Mouse (Mus musculus) G1E (cell line): Measurements from ENCODE around the gene 4930578C19Rik. TPM values are rescaled to one million over a fixed set of nuclear protein-coding genes. Genes with fewer than 3 reads are reported as not detected.

Source experiments
- ATAC-seq: 2 replicates; pipeline ENCODE4 v1.8.0; 2016; ENCODE audit warnings: mild to moderate bottlenecking; ENCODE audit not compliant: insufficient number of reproducible peaks, poor library complexity, low FRiP score, severe bottlenecking; ENCODE audit errors: extremely low read depth
- DNase-seq: peaks from one replicate; pipeline ENCODE4 v3.0.0; 2012; ENCODE audit warnings: low spot score
- H3K27me3 ChIP-seq: 2 replicates; pipeline ENCODE4 v1.6.1; 2012; ENCODE audit warnings: mild to moderate bottlenecking, low read length, inconsistent platforms; ENCODE audit not compliant: insufficient read depth
- H3K36me3 ChIP-seq: replicated peaks from 2 replicates; pipeline ENCODE3; 2012; ENCODE audit warnings: mild to moderate bottlenecking, inconsistent platforms
- H3K4me1 ChIP-seq: 2 replicates; pipeline ENCODE4 v1.6.1; 2012; ENCODE audit warnings: low read depth, low read length, inconsistent platforms, mixed read lengths; ENCODE audit not compliant: insufficient read depth
- H3K4me3 ChIP-seq: 2 replicates; pipeline ENCODE4 v1.5.1; 2012; ENCODE audit warnings: low read depth, mild to moderate bottlenecking, inconsistent platforms, low read length, moderate library complexity, mixed read lengths
- H3K9me3 ChIP-seq: replicated peaks from 2 replicates; pipeline ENCODE4 v1.6.1; 2012; ENCODE audit warnings: inconsistent platforms
- CTCF ChIP-seq: IDR thresholded peaks from 2 replicates; pipeline ENCODE4 v1.5.1; 2012; ENCODE audit warnings: low read depth, low read length, inconsistent platforms, mixed read lengths
- GATA1 ChIP-seq: IDR thresholded peaks from 2 replicates; pipeline ENCODE4 v1.6.1; 2012; ENCODE audit warnings: borderline replicate concordance, low read length, inconsistent platforms, mixed read lengths
- GATA2 ChIP-seq: IDR thresholded peaks from 2 replicates; pipeline ENCODE4 v1.6.1; 2012; ENCODE audit warnings: low read depth, low read length, inconsistent platforms, borderline replicate concordance
- POLR2AphosphoS5 ChIP-seq: IDR thresholded peaks from 2 replicates; pipeline ENCODE4 v1.6.1; 2012; ENCODE audit warnings: low read depth, low read length, inconsistent platforms; ENCODE audit not compliant: insufficient replicate concordance
- TAL1 ChIP-seq: conservative IDR thresholded peaks from 2 replicates; pipeline ENCODE4 v1.6.1; 2012; ENCODE audit warnings: low read depth, low read length, inconsistent platforms, mixed read lengths
- polyA plus RNA-seq: library from polyadenylated mRNA; stranded (reverse); fragments of >175 nt; gene quantifications from 2 replicates; pipeline ENCODE4 v1.2.3, GENCODE M21; 2012
- total RNA-seq, 2 experiments: library from RNA; stranded (forward) in 1 of 2; stranded (reverse) in 1 of 2; fragments of 200-1000 nt in 1 of 2; fragments of >200 nt in 1 of 2; fragmentation: Nextera tagmentation in 1 of 2; gene quantifications; 2 replicates each; pipeline ENCODE4 v1.2.3; 2014 to 2017

Gene 4930578C19Rik
- total and polyA plus RNA-seq, 3 experiments, result not detected

GRCm38 (mm10) chrX:18420161-18420784 is 40.9 kb downstream of the 4930578C19Rik start:
- H3K9me3 ChIP-seq, result no peaks in the 10 kb centered on the region
- H3K36me3 ChIP-seq, result no peaks in the 10 kb centered on the region
- TF ChIP-seq GATA1 (no peak), TAL1 (no peak), GATA2 (no peak)
- H3K4me3 ChIP-seq, result no peak overlapping the region
- H3K27me3 ChIP-seq, result 0 out of 2 replicates have a peak, but pooled peaks cover 2% of the 10 kb centered on the region
- no peaks in the 10 kb centered on the region for H3K4me1 ChIP-seq
- DNase-seq (no peak), ATAC-seq (no peak)

- ATAC-seq (no peak), DNase-seq (no peak)
- Histone ChIP-seq H3K9me3 (no peaks in the 10 kb centered on the region), H3K4me1 (no peaks in the 10 kb centered on the region), H3K27me3 (0 out of 2 replicates have a peak, but pooled peaks cover 2% of the 10 kb centered on the region), H3K4me3 (no peak overlapping the region), H3K36me3 (no peaks in the 10 kb centered on the region)
- TF ChIP-seq TAL1 (no peak), POLR2AphosphoS5 (no peak), CTCF (no peak), GATA1 (no peak), GATA2 (no peak)
Observed at GRCm38 (mm10) chrX:18418977-18419376, 42.2 kb downstream of the 4930578C19Rik start.

GRCm38 (mm10) chrX:18414560-18414959 is 46.6 kb downstream of the 4930578C19Rik start:
- TF ChIP-seq TAL1 (no peak), POLR2AphosphoS5 (no peak), GATA2 (no peak), GATA1 (no peak), CTCF (no peak)

GRCm38 (mm10) chrX:18411071-18411840 is 49.9 kb downstream of the 4930578C19Rik start:
- TF ChIP-seq GATA1 (no peak), GATA2 (no peak), CTCF (no peak), POLR2AphosphoS5 (no peak), TAL1 (no peak)
- DNase-seq (no peak), ATAC-seq (no peak)
- Histone ChIP-seq H3K4me3 (no peak overlapping the region), H3K9me3 (no peaks in the 10 kb centered on the region), H3K36me3 (no peaks in the 10 kb centered on the region), H3K4me1 (no peaks in the 10 kb centered on the region), H3K27me3 (no peaks in the 10 kb centered on the region)

More at GRCm38 (mm10) chrX:18414560-18414959, 46.6 kb downstream of the 4930578C19Rik start:
- no peak for DNase-seq
- Histone ChIP-seq H3K4me3 (no peak overlapping the region), H3K27me3 (no peaks in the 10 kb centered on the region), H3K9me3 (no peaks in the 10 kb centered on the region), H3K36me3 (no peaks in the 10 kb centered on the region), H3K4me1 (no peaks in the 10 kb centered on the region)
- no peak for ATAC-seq

GRCm38 (mm10) chrX:18409598-18409997 is 51.6 kb downstream of the 4930578C19Rik start:
- H3K36me3 ChIP-seq, result no peaks in the 10 kb centered on the region
- DNase-seq (no peak), ATAC-seq (no peak)
- H3K4me1 ChIP-seq, result no peaks in the 10 kb centered on the region
- H3K9me3 ChIP-seq, result no peaks in the 10 kb centered on the region
- H3K4me3 ChIP-seq, result no peak overlapping the region
- no peaks in the 10 kb centered on the region for H3K27me3 ChIP-seq
- TF ChIP-seq TAL1, result no peak
- TF ChIP-seq POLR2AphosphoS5, result no peak
- TF ChIP-seq GATA1, result no peak
- no peak for TF ChIP-seq GATA2
- no peak for TF ChIP-seq CTCF

GRCm38 (mm10) chrX:18402296-18402695 is 58.9 kb downstream of the 4930578C19Rik start:
- H3K4me3 ChIP-seq, result no peak overlapping the region
- ATAC-seq, result no peak

More at GRCm38 (mm10) chrX:18402296-18402695, 58.9 kb downstream of the 4930578C19Rik start:
- TF ChIP-seq GATA1 (no peak), TAL1 (no peak), CTCF (no peak), GATA2 (no peak), POLR2AphosphoS5 (no peak)
- no peaks in the 10 kb centered on the region for H3K4me1 ChIP-seq
- no peak for DNase-seq
- no peaks in the 10 kb centered on the region for H3K27me3 ChIP-seq
- H3K36me3 ChIP-seq, result no peaks in the 10 kb centered on the region
- no peaks in the 10 kb centered on the region for H3K9me3 ChIP-seq
